Mouse (Mus musculus) kidney, postnatal 0 days (tissue): ENCODE measurements around the gene Myo1d. TPM values are rescaled to one million over a fixed set of nuclear protein-coding genes. Genes with fewer than 3 reads are reported as not detected.
A peak's percentile ranks its signal among the peaks of the same experiment; 100 is the strongest.

Source experiments
- ATAC-seq: fragments of 200-750 bp; cut with Nextera tagmentation; replicated peaks from 2 replicates; pipeline ENCODE4 v1.8.0; 2017; ENCODE audit warnings: low read depth, moderate number of reproducible peaks, moderate TSS enrichment, moderate library complexity; ENCODE audit not compliant: low FRiP score
- DNase-seq: peaks from one replicate; pipeline ENCODE4 v3.0.0-alpha.2; 2016; ENCODE audit warnings: low spot score
- H3K27ac ChIP-seq: fragments of 300-500 bp; sonication (generic); 2 replicates; pipeline ENCODE4 v1.5.1; 2014; ENCODE audit warnings: mild to moderate bottlenecking
- H3K27me3 ChIP-seq: fragments of 300-500 bp; sonication (generic); 2 replicates; pipeline ENCODE4 v1.6.1; 2014; ENCODE audit warnings: low read length, mixed read lengths; ENCODE audit not compliant: insufficient read depth
- H3K36me3 ChIP-seq: fragments of 300-500 bp; sonication (generic); 2 replicates; pipeline ENCODE4 v1.6.1; 2014; ENCODE audit warnings: low read length, mixed read lengths; ENCODE audit not compliant: insufficient read depth
- H3K4me1 ChIP-seq: fragments of 300-500 bp; sonication (generic); replicated peaks from 2 replicates; pipeline ENCODE4 v1.6.1; 2014; ENCODE audit warnings: antibody characterized with exemption, low read length, mixed read lengths; ENCODE audit not compliant: insufficient read depth
- H3K4me2 ChIP-seq: fragments of 300-500 bp; sonication (generic); 2 replicates; pipeline ENCODE4 v1.6.1; 2014; ENCODE audit warnings: mild to moderate bottlenecking, low read length, moderate library complexity, mixed read lengths
- H3K4me3 ChIP-seq: fragments of 300-500 bp; sonication (generic); replicated peaks from 2 replicates; pipeline ENCODE4 v1.5.1; 2014; ENCODE audit warnings: low read depth, low read length
- H3K9ac ChIP-seq: fragments of 300-500 bp; sonication (generic); 2 replicates; pipeline ENCODE4 v1.6.1; 2014; ENCODE audit warnings: low read depth, low read length
- H3K9me3 ChIP-seq: fragments of 300-500 bp; sonication (generic); replicated peaks from 2 replicates; pipeline ENCODE4 v1.6.1; 2016; ENCODE audit warnings: low read length, inconsistent platforms, mixed read lengths
- CTCF ChIP-seq: IDR thresholded peaks from 2 replicates; pipeline ENCODE4 v1.5.1; 2016; ENCODE audit warnings: antibody characterized with exemption, low read depth, mild to moderate bottlenecking, moderate library complexity
- WGBS: fragments of 180-500 bp; shearing (Covaris S2); extraction: QIAGEN DNeasy Blood & Tissue Kit; methylation state at CpG from one replicate; pipeline ENCODE4 v1.1.7; 2014; 5-methylcytosine and 5-hydroxymethylcytosine counted together
- polyA plus RNA-seq: library from polyadenylated mRNA; unstranded; fragments of >200 nt; fragmentation: Nextera tagmentation; extraction: Ambion mirVana; gene quantifications from 2 replicates; pipeline ENCODE4 v1.2.1, GENCODE M21; 2015

Gene Myo1d
- polyA plus RNA-seq, 1 experiment from 2014 or later, result 15.7 TPM

DNA sequence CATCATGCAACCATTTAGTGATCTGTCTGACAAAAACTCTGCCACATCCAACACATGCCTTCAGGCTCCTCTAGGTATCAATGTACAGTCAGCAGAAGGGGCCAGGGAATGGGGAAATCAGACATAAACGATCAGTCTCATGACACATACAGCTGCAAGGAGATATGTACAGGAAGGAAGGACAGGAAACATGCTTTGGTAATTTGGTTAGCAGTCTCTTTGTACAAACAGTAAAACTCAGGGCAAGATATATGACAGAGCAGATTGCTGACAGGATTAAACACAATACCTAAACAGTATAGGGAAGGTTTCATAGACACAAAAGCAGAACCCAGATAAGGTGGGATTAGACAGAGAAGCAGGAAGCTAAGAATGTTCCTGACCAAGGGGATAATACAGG, 60.8 kb downstream of the Myo1d start:
- Histone ChIP-seq H3K4me2 (no peak overlapping the region), H3K27ac (no peak overlapping the region), H3K9ac (no peak overlapping the region), H3K9me3 (no peaks in the 10 kb centered on the region), H3K27me3 (no peaks in the 10 kb centered on the region), H3K4me1 (no peaks in the 10 kb centered on the region), H3K4me3 (no peak overlapping the region), H3K36me3 (no peaks in the 10 kb centered on the region)
- DNase-seq, result no peak
- WGBS, result 21% methylated on average over 1 of the region's 1 CpGs
- TF ChIP-seq CTCF, result no peak
- no peak for ATAC-seq

DNA sequence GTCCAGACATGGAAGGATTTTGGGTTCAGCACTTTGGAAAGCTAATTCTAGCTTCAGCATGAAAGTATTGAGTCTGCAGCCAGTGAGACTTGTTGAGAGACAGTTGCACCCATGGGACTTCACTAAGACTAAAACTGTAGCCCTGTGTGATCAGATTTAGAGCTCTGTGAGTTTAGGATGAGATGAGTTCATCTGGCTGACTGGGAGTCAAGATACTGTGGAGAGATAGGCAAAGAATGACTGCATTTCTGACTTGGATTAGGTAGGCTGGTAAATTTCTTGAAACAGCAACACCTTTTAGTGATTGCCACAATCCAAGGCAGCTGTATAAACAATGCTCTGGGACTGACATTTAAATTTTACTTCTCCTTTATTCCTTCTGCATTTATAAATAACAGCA, 61.8 kb downstream of the Myo1d start:
- Histone ChIP-seq H3K4me1 (no peaks in the 10 kb centered on the region), H3K27ac (no peak overlapping the region), H3K36me3 (no peaks in the 10 kb centered on the region), H3K9ac (no peak overlapping the region), H3K4me3 (no peak overlapping the region), H3K27me3 (no peaks in the 10 kb centered on the region), H3K4me2 (no peak overlapping the region), H3K9me3 (no peaks in the 10 kb centered on the region)
- DNase-seq, result no peak
- no peak for ATAC-seq
- TF ChIP-seq CTCF, result no peak

DNA sequence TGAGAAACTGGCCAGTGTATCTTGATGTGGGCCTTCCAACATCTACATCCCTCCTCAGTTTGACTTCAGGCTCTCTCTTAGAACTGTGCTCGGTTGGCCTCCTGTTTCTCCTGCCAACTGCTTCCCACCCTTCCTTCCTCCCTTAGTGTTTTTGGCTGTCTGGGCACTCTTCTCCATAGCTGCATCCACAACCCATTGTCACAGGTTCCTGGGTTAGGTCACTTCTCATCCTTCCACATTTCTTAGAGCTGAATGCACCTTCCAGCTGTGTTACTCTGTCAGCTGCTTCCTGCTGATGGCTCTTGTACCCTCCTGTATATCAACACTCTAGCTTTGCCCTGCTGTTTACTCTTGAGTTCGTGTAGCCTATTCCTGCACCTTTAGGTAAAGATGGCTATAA, 64.7 kb downstream of the Myo1d start:
- no peak for ATAC-seq
- H3K4me1 ChIP-seq, result no peaks in the 10 kb centered on the region
- DNase-seq, result peak; percentile 36
- H3K4me2 ChIP-seq, result no peak overlapping the region
- no peaks in the 10 kb centered on the region for H3K27me3 ChIP-seq
- no peak overlapping the region for H3K27ac ChIP-seq
- no peak for TF ChIP-seq CTCF
- no peak overlapping the region for H3K4me3 ChIP-seq
- H3K36me3 ChIP-seq, result no peaks in the 10 kb centered on the region
- no peaks in the 10 kb centered on the region for H3K9me3 ChIP-seq
- WGBS, result 76% methylated on average over 2 of the region's 2 CpGs
- no peak overlapping the region for H3K9ac ChIP-seq

DNA sequence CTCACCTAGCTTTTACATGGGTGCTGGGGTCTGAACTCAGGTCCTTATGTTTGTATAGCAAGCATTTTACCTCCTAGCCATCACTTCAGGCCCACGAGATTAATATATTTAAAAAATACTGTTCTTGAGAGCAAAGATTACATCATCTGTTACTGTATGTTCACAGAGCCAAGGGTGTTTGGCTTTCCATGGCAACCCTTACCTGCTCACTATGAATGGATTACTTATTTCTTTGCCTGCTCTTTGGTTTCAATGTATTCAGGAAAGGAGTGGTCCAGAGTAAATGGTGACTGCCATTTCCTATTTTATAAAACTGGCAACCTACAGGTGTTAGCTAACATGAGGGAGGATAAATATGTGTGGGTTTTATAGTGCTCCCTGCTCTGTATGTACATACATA, 66.1 kb downstream of the Myo1d start:
- Histone ChIP-seq H3K27me3 (no peaks in the 10 kb centered on the region), H3K9ac (no peak overlapping the region), H3K4me1 (no peaks in the 10 kb centered on the region), H3K4me3 (no peak overlapping the region), H3K27ac (no peak overlapping the region), H3K4me2 (no peak overlapping the region), H3K36me3 (no peaks in the 10 kb centered on the region), H3K9me3 (no peaks in the 10 kb centered on the region)
- 58% methylated on average over 1 of the region's 1 CpGs for WGBS
- no peak for ATAC-seq
- TF ChIP-seq CTCF, result no peak
- no peak for DNase-seq

DNA sequence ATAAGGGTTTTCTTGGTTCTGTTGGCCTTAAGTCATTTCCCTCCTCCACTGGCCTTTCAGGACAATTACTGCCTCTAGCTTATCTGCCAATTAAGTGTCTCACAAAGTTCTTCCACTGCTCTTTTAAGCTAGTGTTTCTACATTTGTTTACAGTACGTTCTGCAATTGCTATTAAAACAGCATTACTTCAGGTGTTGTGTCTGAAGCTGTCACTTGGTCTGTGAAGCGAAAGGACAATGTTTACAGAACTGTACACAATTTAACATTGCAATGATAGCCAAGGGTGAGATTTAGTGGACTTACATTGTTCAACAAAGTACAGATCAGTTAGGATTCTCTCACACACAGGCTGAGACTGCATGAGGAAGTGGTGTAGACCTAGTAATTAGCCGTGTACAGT, 67.6 kb downstream of the Myo1d start:
- Histone ChIP-seq H3K9me3 (no peaks in the 10 kb centered on the region), H3K27me3 (no peaks in the 10 kb centered on the region), H3K27ac (no peak overlapping the region), H3K4me1 (no peaks in the 10 kb centered on the region), H3K9ac (no peak overlapping the region), H3K4me3 (no peak overlapping the region), H3K4me2 (no peak overlapping the region), H3K36me3 (no peaks in the 10 kb centered on the region)
- 58% methylated on average over 3 of the region's 3 CpGs for WGBS
- ATAC-seq (no peak), DNase-seq (no peak)
- no peak for TF ChIP-seq CTCF

DNA sequence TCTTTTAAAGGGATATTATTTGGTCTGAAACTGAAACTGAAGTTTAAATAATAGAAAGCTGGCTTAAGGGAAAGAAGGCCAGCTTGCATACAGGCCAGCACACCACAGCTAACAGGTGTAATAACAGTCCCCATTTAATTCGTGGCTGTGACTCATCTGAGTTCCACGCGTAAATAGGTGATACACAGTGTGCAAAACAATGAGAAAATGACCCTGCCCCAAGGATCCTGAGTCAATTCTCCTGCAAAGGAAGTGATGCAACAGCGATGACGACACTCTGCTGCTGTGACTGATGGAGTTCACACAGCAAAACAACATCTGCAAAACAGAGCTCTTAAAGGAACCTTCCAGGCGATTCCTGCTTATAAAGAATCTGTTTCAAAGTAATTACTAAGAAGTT, 68.5 kb downstream of the Myo1d start:
- Histone ChIP-seq H3K9ac (no peak overlapping the region), H3K9me3 (no peaks in the 10 kb centered on the region), H3K4me2 (no peak overlapping the region), H3K4me1 (no peaks in the 10 kb centered on the region), H3K27me3 (no peaks in the 10 kb centered on the region), H3K4me3 (no peak overlapping the region), H3K27ac (no peak overlapping the region), H3K36me3 (no peaks in the 10 kb centered on the region)
- no peak for DNase-seq
- ATAC-seq, result no peak
- 58% methylated on average over 6 of the region's 6 CpGs for WGBS
- TF ChIP-seq CTCF, result no peak

DNA sequence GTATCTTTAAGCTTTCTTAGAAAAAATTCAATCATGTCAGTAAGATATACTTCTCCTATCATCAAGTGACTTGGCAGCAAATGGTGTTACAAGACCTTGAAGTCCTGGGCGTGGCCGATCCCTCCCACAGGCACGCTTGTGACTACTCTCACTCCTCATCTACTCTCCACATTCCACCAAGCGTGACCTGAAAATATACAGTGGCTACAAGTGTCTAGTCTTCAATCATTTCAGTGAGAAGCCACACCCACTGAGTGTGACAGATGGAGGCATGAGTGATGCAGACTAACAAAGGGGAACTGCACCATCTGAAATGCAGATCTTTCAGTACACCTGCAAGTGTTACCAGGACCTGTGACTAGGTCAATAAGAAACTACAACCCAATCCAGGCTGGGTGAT, 79.2 kb downstream of the Myo1d start:
- H3K27ac ChIP-seq, result no peak overlapping the region
- no peak overlapping the region for H3K4me3 ChIP-seq
- TF ChIP-seq CTCF, result no peak
- no peak overlapping the region for H3K4me2 ChIP-seq
- ATAC-seq (no peak), DNase-seq (no peak)
- WGBS, result 49% methylated on average over 4 of the region's 4 CpGs
- H3K36me3 ChIP-seq, result no peaks in the 10 kb centered on the region
- H3K9me3 ChIP-seq, result no peaks in the 10 kb centered on the region
- no peaks in the 10 kb centered on the region for H3K27me3 ChIP-seq
- no peaks in the 10 kb centered on the region for H3K4me1 ChIP-seq
- no peak overlapping the region for H3K9ac ChIP-seq
